Mouse (Mus musculus): ENCODE measurements around the gene Cd68. TPM values are rescaled to one million over a fixed set of nuclear protein-coding genes. Genes with fewer than 3 reads are reported as not detected.

Cd68 gene
- polyA plus RNA-seq, 1 experiment from 2014 or later, result 7.9 TPM

DNA sequence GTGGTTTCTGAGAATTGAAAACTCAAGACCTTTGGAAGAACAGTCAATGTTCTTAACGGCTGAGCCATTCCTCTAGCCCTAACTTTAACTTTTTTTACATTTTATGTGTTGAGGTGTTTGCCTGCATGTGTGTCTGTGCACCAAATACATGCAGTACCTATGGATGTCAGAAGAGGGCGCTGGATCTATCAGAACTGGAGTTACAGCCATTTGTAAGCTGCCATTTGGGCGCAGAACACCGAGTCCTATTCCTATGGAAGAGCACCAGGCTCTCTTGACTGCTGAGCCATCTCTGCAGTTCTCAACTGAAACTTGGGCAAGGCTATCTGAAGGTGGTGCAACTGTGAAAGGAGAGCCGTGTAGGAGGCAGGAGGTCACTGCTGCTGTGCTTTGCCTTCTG lies 32.6 kb upstream of the Cd68 start:
- DNase-seq, result no peak
- peaks cover 8% of the 10 kb centered on the region for H3K4me1 ChIP-seq (ENCODE audit: control insufficient read depth, insufficient read depth, low read length)
- H3K9ac ChIP-seq (replicated peaks; ENCODE audit: low read length), result no peak overlapping the region
- H3K27ac ChIP-seq (replicated peaks; ENCODE audit: low read depth, low read length), result no peak overlapping the region
- no peaks in the 10 kb centered on the region for H3K36me3 ChIP-seq (ENCODE audit: control insufficient read depth, insufficient read depth, low read length)
- no peak for ATAC-seq (ENCODE audit: low FRiP score, low TSS enrichment)
- H3K4me2 ChIP-seq (ENCODE audit: low read length), result no peak overlapping the region
- H3K27me3 ChIP-seq (ENCODE audit: control insufficient read depth, insufficient read depth, low read length), result no peaks in the 10 kb centered on the region
- H3K4me3 ChIP-seq (replicated peaks; ENCODE audit: low read depth, low read length), result no peak overlapping the region
- 75% methylated on average over 5 of the region's 5 CpGs for WGBS
- no peaks in the 10 kb centered on the region; the same call in 1 of the 2 replicates for H3K9me3 ChIP-seq (ENCODE audit: control insufficient read depth, low read length)

DNA sequence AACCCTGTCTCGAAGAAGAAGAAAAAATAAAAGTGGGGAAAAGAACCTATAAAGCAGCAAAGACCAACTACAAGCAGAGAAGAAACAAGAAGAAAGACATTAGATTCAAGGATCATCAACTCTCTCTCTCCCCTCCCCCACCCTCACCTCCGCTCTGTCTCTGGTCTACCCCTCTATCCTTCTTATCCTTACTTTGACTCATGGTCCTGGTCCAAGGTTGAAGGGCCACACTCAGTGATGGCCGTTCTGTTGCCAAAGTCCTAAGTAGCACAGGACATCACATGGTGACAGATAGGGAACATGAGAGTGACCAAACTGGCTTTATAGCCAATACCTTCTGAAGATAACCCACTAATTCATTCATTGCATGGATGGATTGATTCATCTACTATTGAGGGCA lies 31.4 kb upstream of the Cd68 start:
- Histone ChIP-seq H3K4me3 (replicated peaks; ENCODE audit: low read depth, low read length) (no peak overlapping the region), H3K27ac (replicated peaks; ENCODE audit: low read depth, low read length) (no peak overlapping the region), H3K4me1 (ENCODE audit: control insufficient read depth, insufficient read depth, low read length) (peaks cover 8% of the 10 kb centered on the region), H3K4me2 (ENCODE audit: low read length) (no peak overlapping the region), H3K9ac (replicated peaks; ENCODE audit: low read length) (no peak overlapping the region), H3K36me3 (ENCODE audit: control insufficient read depth, insufficient read depth, low read length) (no peaks in the 10 kb centered on the region), H3K9me3 (ENCODE audit: control insufficient read depth, low read length) (no peaks in the 10 kb centered on the region; the same call in 1 of the 2 replicates), H3K27me3 (ENCODE audit: control insufficient read depth, insufficient read depth, low read length) (no peaks in the 10 kb centered on the region)
- no peak for ATAC-seq (ENCODE audit: low FRiP score, low TSS enrichment)
- no peak for DNase-seq
- 92% methylated on average over 3 of the region's 3 CpGs for WGBS

DNA sequence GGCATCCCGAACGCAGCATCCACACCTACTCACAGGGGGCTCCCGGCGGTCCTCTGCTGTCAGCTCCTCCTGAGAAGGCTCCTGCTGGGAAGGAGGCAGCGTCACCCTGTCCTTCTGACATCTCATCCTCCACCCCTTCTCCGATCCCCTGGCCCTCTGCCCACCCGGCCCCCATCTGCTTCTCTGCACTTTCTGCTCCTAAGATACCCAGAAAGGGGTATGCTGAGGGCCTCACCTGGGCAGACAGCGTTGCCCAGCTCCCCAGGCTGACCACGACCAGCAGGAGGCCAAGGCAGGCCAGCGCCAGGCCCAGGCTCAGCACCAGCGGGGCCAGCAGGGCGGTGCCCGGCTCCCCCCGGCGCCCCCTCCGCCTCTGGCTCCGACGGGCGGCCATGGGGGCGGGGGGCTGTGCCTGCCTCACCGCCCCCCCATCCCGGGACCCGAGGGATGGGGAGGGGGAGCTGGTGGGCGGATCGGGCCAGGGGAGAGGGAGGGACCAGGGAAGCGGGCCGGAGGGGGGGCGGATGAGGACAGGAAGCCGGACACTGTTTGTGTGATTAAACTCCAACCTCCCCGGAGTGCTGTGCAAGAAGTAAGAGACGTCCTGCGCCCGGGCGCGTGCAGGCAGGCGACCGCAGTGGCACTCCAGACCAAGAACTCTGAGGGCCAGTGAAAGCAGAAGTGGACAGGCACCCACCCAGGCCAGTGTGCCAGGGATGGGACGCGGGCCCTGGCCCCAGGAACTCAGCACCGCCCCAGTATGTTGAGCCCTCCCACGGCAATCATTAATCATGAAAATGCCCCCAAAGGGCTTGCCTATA lies 29.6 kb upstream of the Cd68 start, which contains the start of the genes Tnfsf12 and Tnfsfm13:
TSS of gene Tnfsf12 (minus strand) at position 489 of the 821 bp plus-strand sequence.
TSS of gene Tnfsfm13 (minus strand) at position 738 of the 821 bp plus-strand sequence.
- peak within 1 kb of the TSS; percentile 69 for H3K9ac ChIP-seq (replicated peaks; ENCODE audit: low read length)
- H3K27ac ChIP-seq (replicated peaks; ENCODE audit: low read depth, low read length), result no peak within 1 kb of the TSS; the same call in 1 of the 2 replicates
- peaks cover 8% of the 10 kb centered on the region for H3K4me1 ChIP-seq (ENCODE audit: control insufficient read depth, insufficient read depth, low read length)
- ATAC-seq (ENCODE audit: low FRiP score, low TSS enrichment) (no peak), DNase-seq (peak; percentile 43)
- no peaks in the 10 kb centered on the region for H3K27me3 ChIP-seq (ENCODE audit: control insufficient read depth, insufficient read depth, low read length)
- no peaks in the 10 kb centered on the region for H3K36me3 ChIP-seq (ENCODE audit: control insufficient read depth, insufficient read depth, low read length)
- peak within 1 kb of the TSS; percentile 41 for H3K4me3 ChIP-seq (replicated peaks; ENCODE audit: low read depth, low read length)
- H3K4me2 ChIP-seq (ENCODE audit: low read length), result peak within 1 kb of the TSS; percentile 84
- H3K9me3 ChIP-seq (ENCODE audit: control insufficient read depth, low read length), result no peaks in the 10 kb centered on the region; the same call in 1 of the 2 replicates
- 2% methylated on average over 41 of the region's 41 CpGs for WGBS

DNA sequence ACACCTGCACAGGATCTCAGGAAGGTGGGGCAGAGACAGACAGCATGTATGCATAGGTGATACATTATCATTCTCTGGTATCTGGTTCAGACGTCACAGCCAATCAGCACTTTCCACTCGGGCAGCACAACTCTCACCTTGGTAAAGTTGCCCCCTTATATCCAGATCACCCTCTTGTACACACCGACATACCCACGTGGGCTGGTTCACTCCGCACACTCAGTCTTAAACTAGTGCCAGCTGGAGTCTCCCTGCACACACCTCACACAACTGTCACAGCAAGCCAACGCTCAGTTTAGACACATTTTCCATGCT lies 29.1 kb upstream of the Cd68 start:
- Histone ChIP-seq H3K9me3 (ENCODE audit: control insufficient read depth, low read length) (no peaks in the 10 kb centered on the region; the same call in 1 of the 2 replicates), H3K27me3 (ENCODE audit: control insufficient read depth, insufficient read depth, low read length) (no peaks in the 10 kb centered on the region), H3K36me3 (ENCODE audit: control insufficient read depth, insufficient read depth, low read length) (no peaks in the 10 kb centered on the region), H3K4me3 (replicated peaks; ENCODE audit: low read depth, low read length) (peak overlapping the region; percentile 41), H3K4me2 (ENCODE audit: low read length) (peak overlapping the region; percentile 84), H3K9ac (replicated peaks; ENCODE audit: low read length) (peak overlapping the region; percentile 69; the same call in 1 of the 2 replicates), H3K4me1 (ENCODE audit: control insufficient read depth, insufficient read depth, low read length) (peaks cover 8% of the 10 kb centered on the region), H3K27ac (replicated peaks; ENCODE audit: low read depth, low read length) (no peak overlapping the region)
- ATAC-seq (ENCODE audit: low FRiP score, low TSS enrichment) (no peak), DNase-seq (no peak)
- WGBS, result 26% methylated on average over 6 of the region's 6 CpGs

DNA sequence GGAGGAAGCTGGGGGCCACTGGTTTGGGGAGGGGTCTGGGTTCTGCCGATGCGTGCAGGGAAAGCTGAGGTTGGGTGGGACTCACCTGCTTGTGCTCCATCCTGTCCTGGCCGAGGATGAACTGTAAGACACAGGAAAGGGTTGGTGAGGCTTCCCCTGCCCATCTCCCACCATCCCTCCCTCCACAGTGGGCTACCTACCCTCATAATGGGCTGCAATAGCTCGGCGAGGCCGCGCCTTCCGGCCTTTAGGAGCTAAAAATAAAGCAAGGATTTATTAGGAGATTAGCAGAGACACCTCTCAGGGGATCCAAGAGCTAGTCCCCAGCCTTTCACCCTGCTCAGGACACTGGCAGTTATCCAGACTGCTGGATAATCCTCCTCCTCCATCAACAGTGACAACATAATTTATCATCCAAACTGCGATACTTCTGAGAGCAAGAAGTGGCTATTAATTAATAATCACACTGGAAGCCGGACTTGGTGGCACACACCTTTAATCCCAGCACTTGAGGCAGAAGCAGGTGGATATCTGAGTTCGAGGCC lies 27.5 kb upstream of the Cd68 start:
- H3K9me3 ChIP-seq (ENCODE audit: control insufficient read depth, low read length), result no peaks in the 10 kb centered on the region
- no peak for ATAC-seq (ENCODE audit: low FRiP score, low TSS enrichment)
- H3K4me3 ChIP-seq (replicated peaks; ENCODE audit: low read depth, low read length), result no peak overlapping the region
- peaks cover 8% of the 10 kb centered on the region for H3K4me1 ChIP-seq (ENCODE audit: control insufficient read depth, insufficient read depth, low read length)
- peak; percentile 31 for DNase-seq
- H3K27ac ChIP-seq (replicated peaks; ENCODE audit: low read depth, low read length), result no peak overlapping the region
- 35% methylated on average over 11 of the region's 11 CpGs for WGBS
- H3K36me3 ChIP-seq (ENCODE audit: control insufficient read depth, insufficient read depth, low read length), result no peaks in the 10 kb centered on the region
- H3K27me3 ChIP-seq (ENCODE audit: control insufficient read depth, insufficient read depth, low read length), result no peaks in the 10 kb centered on the region
- 0 out of 2 replicates have a peak overlapping the region, but pooled peaks have one; percentile 12 for H3K9ac ChIP-seq (replicated peaks; ENCODE audit: low read length)
- no peak overlapping the region for H3K4me2 ChIP-seq (ENCODE audit: low read length)

DNA sequence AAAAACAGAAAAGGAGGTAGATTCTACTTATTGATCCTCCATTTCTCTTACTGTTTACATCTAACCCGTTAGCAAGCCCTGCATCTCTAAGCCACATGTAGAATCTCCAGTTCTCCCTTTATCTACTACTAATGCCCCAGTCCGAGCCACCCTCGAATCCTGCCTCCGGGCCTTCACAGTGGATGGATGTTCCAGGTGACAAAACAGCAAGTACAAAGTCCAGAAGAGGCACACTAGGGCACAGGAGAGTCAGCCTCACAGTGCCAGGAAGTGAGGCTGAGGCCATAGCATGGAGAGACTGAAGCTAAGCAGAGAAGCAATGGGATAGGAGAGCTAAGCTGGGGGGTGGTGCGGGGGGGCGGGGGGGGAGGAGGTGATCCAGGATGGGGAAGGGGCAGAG lies 26.9 kb upstream of the Cd68 start:
- Histone ChIP-seq H3K27me3 (ENCODE audit: control insufficient read depth, insufficient read depth, low read length) (no peaks in the 10 kb centered on the region), H3K9me3 (ENCODE audit: control insufficient read depth, low read length) (no peaks in the 10 kb centered on the region), H3K4me2 (ENCODE audit: low read length) (no peak overlapping the region), H3K4me3 (replicated peaks; ENCODE audit: low read depth, low read length) (no peak overlapping the region), H3K27ac (replicated peaks; ENCODE audit: low read depth, low read length) (no peak overlapping the region), H3K9ac (replicated peaks; ENCODE audit: low read length) (no peak overlapping the region), H3K36me3 (ENCODE audit: control insufficient read depth, insufficient read depth, low read length) (no peaks in the 10 kb centered on the region), H3K4me1 (ENCODE audit: control insufficient read depth, insufficient read depth, low read length) (peaks cover 8% of the 10 kb centered on the region)
- WGBS, result 84% methylated on average over 6 of the region's 6 CpGs
- DNase-seq (no peak), ATAC-seq (ENCODE audit: low FRiP score, low TSS enrichment) (no peak)

DNA sequence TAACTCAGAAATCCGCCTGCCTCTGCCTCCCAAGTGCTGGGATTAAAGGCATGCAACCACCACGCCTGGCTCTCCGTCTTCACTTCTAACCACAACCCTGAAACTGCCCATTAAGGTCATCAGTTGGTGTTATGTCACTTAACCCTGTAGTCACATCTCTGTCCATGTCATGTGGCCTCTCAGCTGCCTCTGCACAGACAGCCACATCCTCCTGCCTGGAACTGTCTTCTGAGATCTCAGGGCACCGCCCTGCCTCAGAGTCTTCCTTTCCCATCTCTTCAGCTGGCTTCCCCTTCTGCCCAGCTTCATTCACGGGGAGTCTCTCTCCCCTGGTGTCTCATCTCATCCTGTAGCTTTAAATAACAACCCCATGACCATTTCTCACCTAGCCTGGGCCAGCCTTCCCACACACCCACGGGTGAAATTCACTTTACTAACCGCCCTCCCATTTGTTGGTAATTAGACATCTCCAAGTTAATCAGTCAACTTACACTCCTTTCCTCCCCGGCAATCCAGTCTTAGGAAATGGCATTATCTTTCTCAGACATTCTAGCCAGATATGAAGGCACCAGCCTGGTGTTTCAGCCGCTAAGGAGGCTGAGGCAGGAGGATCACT lies 26.4 kb upstream of the Cd68 start:
- ATAC-seq (ENCODE audit: low FRiP score, low TSS enrichment), result no peak
- WGBS, result 85% methylated on average over 9 of the region's 9 CpGs
- H3K27me3 ChIP-seq (ENCODE audit: control insufficient read depth, insufficient read depth, low read length), result no peaks in the 10 kb centered on the region
- H3K4me2 ChIP-seq (ENCODE audit: low read length), result no peak overlapping the region
- no peak overlapping the region for H3K27ac ChIP-seq (replicated peaks; ENCODE audit: low read depth, low read length)
- no peak overlapping the region for H3K9ac ChIP-seq (replicated peaks; ENCODE audit: low read length)
- peaks cover 8% of the 10 kb centered on the region for H3K4me1 ChIP-seq (ENCODE audit: control insufficient read depth, insufficient read depth, low read length)
- no peak overlapping the region for H3K4me3 ChIP-seq (replicated peaks; ENCODE audit: low read depth, low read length)
- no peaks in the 10 kb centered on the region for H3K36me3 ChIP-seq (ENCODE audit: control insufficient read depth, insufficient read depth, low read length)
- DNase-seq, result no peak
- no peaks in the 10 kb centered on the region for H3K9me3 ChIP-seq (ENCODE audit: control insufficient read depth, low read length)

DNA sequence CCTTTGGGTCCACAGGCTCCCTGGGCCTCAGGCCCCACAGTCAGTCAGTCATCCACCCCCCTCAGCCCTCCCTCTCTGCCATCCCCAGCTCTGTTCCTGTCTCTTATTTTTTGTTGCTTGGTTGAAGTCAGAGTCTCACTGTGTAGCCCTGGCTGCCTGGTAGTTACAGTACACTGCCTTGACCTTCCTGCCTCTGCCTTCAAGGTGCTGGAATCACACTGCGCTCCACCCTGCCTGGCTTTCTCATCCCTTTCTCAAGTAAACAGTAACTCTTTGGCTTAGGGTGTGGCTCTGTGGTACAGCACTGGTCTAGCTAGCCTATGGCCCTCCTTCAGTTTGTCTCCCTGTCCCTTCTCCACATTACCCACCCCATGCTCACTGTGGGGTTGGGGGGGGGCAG lies 23.9 kb upstream of the Cd68 start:
- 93% methylated on average over 1 of the region's 1 CpGs for WGBS
- no peak for ATAC-seq (ENCODE audit: low FRiP score, low TSS enrichment)
- H3K9ac ChIP-seq (replicated peaks; ENCODE audit: low read length), result no peak overlapping the region
- no peak for DNase-seq
- no peak overlapping the region for H3K27ac ChIP-seq (replicated peaks; ENCODE audit: low read depth, low read length)
- H3K36me3 ChIP-seq (ENCODE audit: control insufficient read depth, insufficient read depth, low read length), result no peaks in the 10 kb centered on the region
- no peak overlapping the region for H3K4me3 ChIP-seq (replicated peaks; ENCODE audit: low read depth, low read length)
- H3K4me2 ChIP-seq (ENCODE audit: low read length), result no peak overlapping the region
- H3K4me1 ChIP-seq (ENCODE audit: control insufficient read depth, insufficient read depth, low read length), result no peaks in the 10 kb centered on the region
- H3K27me3 ChIP-seq (ENCODE audit: control insufficient read depth, insufficient read depth, low read length), result no peaks in the 10 kb centered on the region
- no peaks in the 10 kb centered on the region for H3K9me3 ChIP-seq (ENCODE audit: control insufficient read depth, low read length)
